Mouse (Mus musculus): ENCODE measurements around the gene Tctn3. TPM values are rescaled to one million over a fixed set of nuclear protein-coding genes. Genes with fewer than 3 reads are reported as not detected.

The Tctn3 gene
- polyA plus RNA-seq (2012; rRNA removed), result 18.3 and 20.1 TPM in 2 replicates

DNA sequence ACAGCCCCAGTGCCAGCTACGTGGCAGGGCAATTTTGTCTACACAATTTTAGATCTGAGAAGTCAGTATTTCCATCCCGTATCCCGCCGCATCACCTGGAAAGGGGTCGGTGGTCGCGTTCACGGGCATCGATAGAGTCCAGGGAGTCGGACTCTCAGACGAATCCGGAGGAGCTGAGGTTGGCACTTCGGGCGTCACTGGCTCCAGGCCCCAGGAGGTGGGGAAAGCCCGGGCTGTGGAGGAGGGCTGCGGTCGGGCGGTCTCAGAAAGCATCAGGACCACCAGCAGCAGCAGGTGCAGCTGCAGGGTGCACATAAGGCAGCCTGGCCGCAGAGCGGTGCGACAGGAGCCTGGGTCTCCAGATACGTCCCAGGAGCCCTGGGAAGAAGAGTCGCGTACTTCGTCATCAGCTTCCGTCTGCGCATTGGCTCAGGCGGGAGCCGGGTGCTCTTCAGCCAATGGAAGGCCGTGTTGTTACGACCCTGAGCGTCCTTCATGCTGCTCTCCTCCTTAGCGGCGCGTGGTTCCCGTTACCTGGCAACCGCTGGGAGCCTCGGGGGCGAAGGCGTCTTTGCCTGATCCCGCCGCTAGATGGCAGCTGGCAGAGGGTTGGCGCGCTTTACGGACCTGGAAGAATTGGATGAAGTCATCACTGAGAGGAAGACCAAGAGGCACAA is at the start of gene Tctn3, which contains the start of gene Entpd1:
Gene Tctn3 (minus strand): TSS at position 404 of the 677 bp plus-strand sequence.
Gene Entpd1 (plus strand): TSS at position 537 of the 677 bp plus-strand sequence.
- TF ChIP-seq POLR2A (IDR thresholded peaks at IDR 0.05; ENCODE audit: borderline replicate concordance, extremely low read depth, insufficient read depth, insufficient read length, poor library complexity, severe bottlenecking) (peak; percentile 29; the same call in 1 of the 2 replicates), CTCF (IDR thresholded peaks at IDR 0.05; ENCODE audit: borderline replicate concordance, extremely low read depth, insufficient read depth, insufficient read length) (peak; percentile 97)
- DNase-seq (ENCODE audit: low read depth), result peak; percentile 99

DNA sequence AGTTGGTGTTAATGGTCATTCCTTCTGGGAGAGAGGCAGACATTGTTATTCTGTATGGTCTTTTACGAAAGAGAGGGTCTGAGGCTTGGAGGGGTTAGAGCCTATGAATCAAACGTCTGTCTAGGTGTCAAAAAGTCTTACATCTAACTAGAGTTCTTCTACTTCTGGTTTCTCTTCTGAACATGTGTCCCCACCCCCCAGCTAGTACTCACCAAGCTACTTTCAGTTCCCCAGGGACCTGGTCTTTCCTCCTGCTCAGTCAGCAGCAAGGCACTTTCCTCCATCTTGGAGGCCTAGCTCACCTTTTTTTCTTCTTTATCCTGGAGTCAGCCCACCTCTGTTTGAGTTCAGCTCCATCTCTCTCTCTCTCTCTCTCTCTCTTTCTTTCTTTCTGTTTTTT is 49.1 kb upstream of the Tctn3 start:
- TF ChIP-seq CTCF (IDR thresholded peaks at IDR 0.05; ENCODE audit: borderline replicate concordance, extremely low read depth, insufficient read depth, insufficient read length), result no peak
- no peak for TF ChIP-seq POLR2A (IDR thresholded peaks at IDR 0.05; ENCODE audit: borderline replicate concordance, extremely low read depth, insufficient read depth, insufficient read length, poor library complexity, severe bottlenecking)
- peak; percentile 9 for DNase-seq (ENCODE audit: low read depth)

DNA sequence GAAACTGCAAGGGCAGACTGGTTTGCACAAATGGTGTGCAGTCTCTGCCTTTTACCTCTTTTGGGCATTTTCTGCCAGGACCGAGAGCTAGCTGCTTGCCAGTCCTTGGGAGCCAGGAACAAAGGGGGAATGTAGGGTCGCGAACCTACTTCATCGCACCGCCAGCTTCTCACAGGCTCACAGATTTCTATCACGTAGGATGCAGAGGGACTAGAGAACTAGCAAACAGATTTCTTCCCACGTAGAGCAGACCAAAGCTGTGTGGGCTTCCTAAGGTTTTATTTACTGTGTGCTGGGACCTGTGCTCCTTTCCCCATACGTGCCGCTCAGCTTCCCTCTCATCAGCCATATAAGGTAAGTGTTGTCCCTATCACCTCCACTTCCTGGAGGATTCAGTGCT is 48.5 kb upstream of the Tctn3 start:
- no peak for DNase-seq (ENCODE audit: low read depth)
- no peak for TF ChIP-seq CTCF (IDR thresholded peaks at IDR 0.05; ENCODE audit: borderline replicate concordance, extremely low read depth, insufficient read depth, insufficient read length)
- no peak for TF ChIP-seq POLR2A (IDR thresholded peaks at IDR 0.05; ENCODE audit: borderline replicate concordance, extremely low read depth, insufficient read depth, insufficient read length, poor library complexity, severe bottlenecking)

DNA sequence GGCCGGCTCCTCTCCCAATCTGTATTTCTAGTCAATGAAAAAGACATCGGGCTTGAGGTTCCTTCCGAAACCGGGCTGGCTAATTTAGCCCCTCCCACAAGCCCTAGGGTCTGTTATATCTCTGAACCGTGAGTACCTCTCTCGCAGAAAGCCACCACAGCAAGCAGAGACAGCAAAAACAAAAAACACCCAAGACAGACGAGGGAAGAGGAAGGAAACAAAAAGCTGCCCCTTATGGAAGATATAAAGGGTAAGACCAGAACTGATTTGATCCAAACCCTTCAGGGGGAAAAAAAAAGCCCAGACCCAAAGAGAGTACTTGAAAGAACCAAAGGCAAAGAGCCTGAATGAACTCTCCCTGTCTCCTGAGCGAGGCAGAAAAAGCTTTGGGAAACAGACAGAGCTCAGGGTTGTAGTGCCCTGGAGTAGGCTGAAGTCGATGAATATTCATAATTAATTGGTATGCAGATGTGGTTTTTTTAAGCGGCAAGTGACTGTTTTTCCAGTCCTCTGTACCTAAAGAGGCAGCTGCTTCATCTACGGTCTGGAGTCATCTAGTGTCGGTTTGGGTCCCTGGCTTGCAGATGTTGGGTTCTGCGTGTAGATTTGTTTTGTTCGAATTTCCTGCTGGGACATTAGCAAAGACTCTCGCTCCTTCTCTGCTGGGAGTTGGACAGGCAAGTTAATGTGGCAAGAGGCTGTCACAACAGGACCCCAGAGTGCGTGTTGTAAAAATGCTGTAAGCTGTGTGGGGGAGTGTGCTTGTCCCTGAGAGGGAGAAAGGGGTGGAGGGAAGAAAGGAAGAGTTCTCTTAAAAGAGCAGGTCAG is 47.8 kb upstream of the Tctn3 start:
- TF ChIP-seq POLR2A (IDR thresholded peaks at IDR 0.05; ENCODE audit: borderline replicate concordance, extremely low read depth, insufficient read depth, insufficient read length, poor library complexity, severe bottlenecking) (peak; percentile 28; the same call in 1 of the 2 replicates), CTCF (IDR thresholded peaks at IDR 0.05; ENCODE audit: borderline replicate concordance, extremely low read depth, insufficient read depth, insufficient read length) (no peak)
- peak; percentile 86 for DNase-seq (ENCODE audit: low read depth)

DNA sequence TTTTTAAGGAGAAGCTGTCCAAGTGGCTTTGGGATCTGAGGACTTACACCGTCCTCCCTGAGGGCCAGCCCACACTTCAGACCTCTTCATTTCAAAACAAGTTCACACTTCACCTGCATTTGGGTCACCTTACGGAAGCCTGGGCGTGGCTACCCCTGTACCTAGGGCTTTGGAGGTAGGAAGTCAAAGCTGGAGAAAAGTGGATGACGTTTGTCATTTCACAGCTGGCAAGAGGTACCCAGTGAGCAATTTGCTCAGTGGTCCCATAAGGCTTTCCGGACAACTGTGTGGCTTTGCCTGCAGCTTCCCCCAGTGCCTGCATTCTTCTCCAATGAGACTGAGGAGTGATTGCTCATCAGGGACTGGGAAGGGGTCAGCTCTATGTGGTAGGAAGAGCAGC is 46.9 kb upstream of the Tctn3 start:
- no peak for TF ChIP-seq POLR2A (IDR thresholded peaks at IDR 0.05; ENCODE audit: borderline replicate concordance, extremely low read depth, insufficient read depth, insufficient read length, poor library complexity, severe bottlenecking)
- TF ChIP-seq CTCF (IDR thresholded peaks at IDR 0.05; ENCODE audit: borderline replicate concordance, extremely low read depth, insufficient read depth, insufficient read length), result no peak
- no peak for DNase-seq (ENCODE audit: low read depth)

DNA sequence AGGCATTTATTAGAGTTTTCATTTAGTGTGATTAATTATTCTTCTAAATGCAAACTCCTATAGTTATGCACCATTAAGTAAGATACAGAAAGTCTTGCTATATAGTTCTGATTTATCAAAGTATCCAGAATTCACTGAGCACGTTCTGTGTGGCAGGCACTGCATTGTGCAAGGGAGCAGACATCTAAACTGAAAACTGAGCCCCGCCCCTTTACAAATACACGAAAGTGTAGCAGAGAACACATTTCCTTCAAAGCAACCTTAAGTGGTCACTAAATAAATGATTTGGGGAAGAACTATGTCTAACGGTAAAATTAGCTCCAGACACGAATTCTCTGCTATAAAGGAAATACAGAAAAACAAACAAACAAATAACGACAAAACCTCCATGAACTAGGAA is 46.2 kb upstream of the Tctn3 start:
- DNase-seq (ENCODE audit: low read depth), result no peak
- TF ChIP-seq CTCF (IDR thresholded peaks at IDR 0.05; ENCODE audit: borderline replicate concordance, extremely low read depth, insufficient read depth, insufficient read length) (no peak), POLR2A (IDR thresholded peaks at IDR 0.05; ENCODE audit: borderline replicate concordance, extremely low read depth, insufficient read depth, insufficient read length, poor library complexity, severe bottlenecking) (no peak)

DNA sequence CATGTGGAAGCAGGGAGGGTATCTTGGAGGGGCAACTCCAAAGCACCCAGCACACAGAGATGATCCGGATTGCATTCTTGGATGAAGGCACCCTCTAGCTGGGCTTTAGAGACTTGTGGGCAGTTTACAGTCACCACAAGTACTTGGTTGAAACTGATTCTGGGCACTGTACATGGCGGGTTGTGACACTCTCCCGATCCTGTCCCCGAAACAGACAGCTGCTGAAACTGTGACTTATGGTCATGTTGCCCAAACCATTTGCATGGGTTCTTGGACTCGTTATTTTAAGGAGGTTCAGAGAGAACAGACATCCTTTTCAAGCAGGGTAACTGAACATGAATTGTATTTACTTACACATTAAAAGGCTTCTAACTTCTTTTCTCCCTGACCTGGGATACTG is 44.2 kb upstream of the Tctn3 start:
- TF ChIP-seq CTCF (IDR thresholded peaks at IDR 0.05; ENCODE audit: borderline replicate concordance, extremely low read depth, insufficient read depth, insufficient read length) (no peak), POLR2A (IDR thresholded peaks at IDR 0.05; ENCODE audit: borderline replicate concordance, extremely low read depth, insufficient read depth, insufficient read length, poor library complexity, severe bottlenecking) (no peak)
- DNase-seq (ENCODE audit: low read depth), result no peak

DNA sequence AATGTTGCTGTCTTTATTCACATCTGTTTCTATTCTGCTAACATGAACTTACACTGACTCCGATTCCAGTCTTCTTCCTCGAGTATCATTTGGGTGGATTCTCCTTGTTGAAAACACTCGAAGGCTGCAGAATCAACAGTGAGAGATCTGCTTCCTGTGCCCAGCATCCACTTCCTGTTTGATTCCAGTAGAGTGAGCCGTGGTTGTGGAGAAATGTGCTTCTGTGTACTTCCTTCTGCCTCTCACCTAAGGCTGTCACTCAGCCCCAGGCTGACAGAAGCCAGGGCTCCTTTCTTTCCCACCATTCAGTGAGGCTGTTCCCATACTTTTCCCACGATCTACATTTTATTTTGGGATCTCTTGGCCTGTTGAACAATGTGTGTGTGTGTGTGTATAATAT is 38.1 kb upstream of the Tctn3 start:
- no peak for TF ChIP-seq CTCF (IDR thresholded peaks at IDR 0.05; ENCODE audit: borderline replicate concordance, extremely low read depth, insufficient read depth, insufficient read length)
- TF ChIP-seq POLR2A (IDR thresholded peaks at IDR 0.05; ENCODE audit: borderline replicate concordance, extremely low read depth, insufficient read depth, insufficient read length, poor library complexity, severe bottlenecking), result no peak
- no peak for DNase-seq (ENCODE audit: low read depth)

DNA sequence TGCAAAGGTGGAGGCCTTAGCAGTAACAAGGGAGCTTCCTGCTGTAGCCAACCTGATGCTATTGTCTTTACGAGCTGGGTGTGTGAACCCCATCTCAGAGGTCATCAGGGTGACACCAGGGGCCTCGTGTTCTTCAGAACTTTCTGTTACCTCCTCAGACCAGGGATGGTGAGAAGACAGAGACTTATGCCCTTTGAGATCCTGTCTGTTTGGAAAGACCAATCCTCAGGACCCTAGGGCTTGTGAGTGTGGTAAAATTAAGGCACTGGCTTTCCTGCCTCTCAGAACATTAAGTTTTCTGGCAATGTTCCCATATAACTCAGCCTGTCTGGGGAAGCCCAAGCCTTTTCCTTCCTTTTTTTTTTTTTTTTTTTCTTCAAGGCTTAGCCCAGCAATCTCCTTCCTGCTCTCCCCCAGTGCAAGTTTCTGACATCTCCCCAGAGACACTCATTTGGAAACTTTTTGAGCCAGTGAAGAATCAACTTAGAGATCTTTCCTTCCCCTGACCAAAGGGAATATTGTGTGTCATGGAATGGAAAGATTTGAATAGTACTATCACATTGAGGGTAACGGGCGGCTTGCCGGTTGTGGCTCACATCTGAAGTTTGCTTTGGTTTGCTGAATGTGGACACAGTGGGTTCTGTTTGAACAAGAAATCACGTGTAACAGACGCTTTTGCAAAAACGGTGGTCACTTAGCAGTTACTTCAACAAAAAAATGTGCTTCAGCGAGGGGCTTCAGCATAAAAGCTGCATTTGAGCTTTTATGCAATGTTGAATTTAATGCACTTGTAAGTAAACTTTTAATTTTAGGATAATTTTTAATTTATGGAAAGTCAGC is 35.5 kb upstream of the Tctn3 start:
- no peak for TF ChIP-seq CTCF (IDR thresholded peaks at IDR 0.05; ENCODE audit: borderline replicate concordance, extremely low read depth, insufficient read depth, insufficient read length)
- no peak for TF ChIP-seq POLR2A (IDR thresholded peaks at IDR 0.05; ENCODE audit: borderline replicate concordance, extremely low read depth, insufficient read depth, insufficient read length, poor library complexity, severe bottlenecking)
- DNase-seq (ENCODE audit: low read depth), result peak; percentile 10

DNA sequence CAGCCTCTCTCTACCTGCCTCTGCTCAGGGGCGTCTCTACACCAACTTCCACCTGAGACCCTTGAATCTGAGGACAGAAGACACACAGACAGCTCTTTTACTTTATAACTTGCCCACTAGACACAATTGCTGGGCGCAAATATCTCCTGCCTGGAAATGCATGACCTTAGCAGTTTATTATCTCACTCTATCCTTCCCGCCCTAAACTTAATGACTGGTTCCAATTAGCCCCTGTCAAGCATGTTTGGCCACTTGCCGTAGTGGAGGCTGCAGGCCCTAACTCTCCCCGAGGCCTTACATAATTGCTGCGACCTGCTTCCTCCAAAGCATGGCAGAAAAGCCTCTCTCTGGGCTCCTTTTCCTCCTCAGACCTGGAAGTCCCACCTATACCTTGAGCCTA is 34.3 kb upstream of the Tctn3 start:
- no peak for DNase-seq (ENCODE audit: low read depth)
- TF ChIP-seq POLR2A (IDR thresholded peaks at IDR 0.05; ENCODE audit: borderline replicate concordance, extremely low read depth, insufficient read depth, insufficient read length, poor library complexity, severe bottlenecking) (no peak), CTCF (IDR thresholded peaks at IDR 0.05; ENCODE audit: borderline replicate concordance, extremely low read depth, insufficient read depth, insufficient read length) (no peak)

DNA sequence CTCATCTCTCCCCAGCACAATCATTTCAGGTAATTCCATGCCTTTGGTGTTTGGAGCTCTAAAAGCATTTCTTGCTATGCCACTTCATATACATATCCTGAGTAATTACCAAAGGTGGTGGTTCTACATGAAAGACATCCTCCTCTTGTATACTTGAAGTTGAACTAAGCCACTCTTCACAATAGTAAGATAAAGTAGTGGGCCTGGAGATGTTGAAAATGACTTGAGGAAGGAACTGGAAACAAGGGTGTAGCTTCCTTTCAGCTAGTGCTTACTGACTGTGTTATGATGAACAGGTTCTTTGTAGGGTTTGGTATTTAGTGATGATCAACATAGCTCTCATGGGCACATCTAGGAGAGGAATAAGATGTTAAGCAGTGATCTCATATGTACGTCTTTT is 31.8 kb upstream of the Tctn3 start:
- TF ChIP-seq CTCF (IDR thresholded peaks at IDR 0.05; ENCODE audit: borderline replicate concordance, extremely low read depth, insufficient read depth, insufficient read length) (no peak), POLR2A (IDR thresholded peaks at IDR 0.05; ENCODE audit: borderline replicate concordance, extremely low read depth, insufficient read depth, insufficient read length, poor library complexity, severe bottlenecking) (no peak)
- DNase-seq (ENCODE audit: low read depth), result no peak
